Mouse (Mus musculus): ENCODE results near the gene Gm49661.

The Gm49661 gene

DNA sequence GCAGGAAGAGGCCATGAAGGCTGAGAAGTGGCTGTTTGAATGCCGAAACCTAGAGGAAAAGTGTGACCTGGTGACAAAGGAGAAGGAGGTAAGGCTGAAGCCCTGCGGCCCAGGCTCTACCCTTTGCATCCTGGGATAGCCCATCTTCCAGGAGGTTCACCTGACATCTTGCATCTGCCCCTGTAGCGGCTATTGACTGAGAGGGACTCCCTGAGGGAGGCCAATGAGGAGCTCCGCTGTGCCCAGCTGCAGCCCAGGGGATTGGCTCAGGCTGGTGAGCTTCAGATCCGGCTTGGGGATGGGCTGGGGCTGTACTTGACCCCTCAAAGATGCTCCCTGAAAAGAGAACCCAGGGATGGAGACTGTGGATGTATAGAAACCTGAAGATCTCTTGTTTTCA lies 27.7 kb upstream of the Gm49661 start:
- H3K27me3 ChIP-seq (ENCODE audit: insufficient read depth, low read length) = no peaks in the 10 kb centered on the region
- H3K36me3 ChIP-seq (ENCODE audit: insufficient read depth, low read length) = peaks cover 70% of the 10 kb centered on the region
- peaks cover 67% of the 10 kb centered on the region for H3K4me1 ChIP-seq (replicated peaks; ENCODE audit: low read depth, low read length)
- H3K9me3 ChIP-seq (ENCODE audit: low read length) = no peaks in the 10 kb centered on the region
- H3K4me3 ChIP-seq (replicated peaks; ENCODE audit: low read length) = 0 out of 2 replicates have a peak overlapping the region, but pooled peaks have one; percentile 59
- TF ChIP-seq CTCF (conservative IDR thresholded peaks at IDR 0.05; ENCODE audit: low read length) (no peak), NANOG (IDR thresholded peaks at IDR 0.05; ENCODE audit: borderline replicate concordance, low read length) (no peak), POU5F1 (IDR thresholded peaks at IDR 0.05; ENCODE audit: borderline replicate concordance, low read length) (no peak)

DNA sequence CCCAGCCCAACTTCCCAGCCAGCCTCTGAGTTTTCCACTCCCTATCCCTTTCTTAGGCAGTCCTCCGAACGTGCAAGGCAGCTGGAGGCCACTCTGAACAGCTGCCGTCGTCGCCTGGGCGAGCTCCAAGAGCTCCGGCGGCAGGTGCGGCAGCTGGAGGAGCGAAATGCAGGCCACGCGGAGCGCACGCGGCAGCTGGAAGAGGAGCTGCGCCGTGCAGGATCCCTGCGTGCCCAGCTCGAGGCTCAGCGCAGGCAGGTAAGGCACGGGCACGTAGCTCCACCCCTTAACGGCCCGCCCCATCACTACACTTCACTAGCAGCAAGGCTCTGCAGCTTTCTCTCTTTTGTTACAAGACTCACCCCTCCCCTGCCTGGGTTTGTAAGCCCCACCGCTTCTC lies 26.4 kb upstream of the Gm49661 start:
- no peak for TF ChIP-seq CTCF (conservative IDR thresholded peaks at IDR 0.05; ENCODE audit: low read length)
- TF ChIP-seq POU5F1 (IDR thresholded peaks at IDR 0.05; ENCODE audit: borderline replicate concordance, low read length) = no peak
- no peak for TF ChIP-seq NANOG (IDR thresholded peaks at IDR 0.05; ENCODE audit: borderline replicate concordance, low read length)
- Histone ChIP-seq H3K27me3 (ENCODE audit: insufficient read depth, low read length) (no peaks in the 10 kb centered on the region), H3K4me1 (replicated peaks; ENCODE audit: low read depth, low read length) (peaks cover 68% of the 10 kb centered on the region), H3K4me3 (replicated peaks; ENCODE audit: low read length) (peak overlapping the region; percentile 66), H3K36me3 (ENCODE audit: insufficient read depth, low read length) (peaks cover 64% of the 10 kb centered on the region), H3K9me3 (ENCODE audit: low read length) (no peaks in the 10 kb centered on the region)

DNA sequence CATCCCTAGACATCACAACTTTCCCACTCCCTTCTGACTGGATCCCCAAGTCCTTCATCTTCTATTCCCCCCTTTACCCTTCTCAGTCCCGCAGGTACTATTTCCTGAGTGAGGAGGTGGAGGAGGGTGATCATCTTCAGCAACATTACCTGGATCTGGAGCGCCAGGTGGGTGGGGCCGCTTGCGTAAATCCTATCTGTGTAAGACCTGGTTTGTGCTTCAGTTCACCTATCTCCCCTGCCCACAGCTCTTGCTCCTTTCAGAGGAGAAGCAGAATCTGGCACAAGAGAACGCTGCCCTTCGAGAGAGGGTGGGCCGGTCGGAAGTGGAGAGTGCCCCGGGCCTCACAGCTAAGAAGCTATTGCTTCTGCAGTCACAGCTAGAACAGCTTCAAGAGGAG lies 25.1 kb upstream of the Gm49661 start:
- Histone ChIP-seq H3K9me3 (ENCODE audit: low read length) (no peaks in the 10 kb centered on the region), H3K36me3 (ENCODE audit: insufficient read depth, low read length) (peaks cover 62% of the 10 kb centered on the region), H3K4me1 (replicated peaks; ENCODE audit: low read depth, low read length) (peaks cover 71% of the 10 kb centered on the region), H3K27me3 (ENCODE audit: insufficient read depth, low read length) (no peaks in the 10 kb centered on the region), H3K4me3 (replicated peaks; ENCODE audit: low read length) (no peak overlapping the region)
- TF ChIP-seq POU5F1 (IDR thresholded peaks at IDR 0.05; ENCODE audit: borderline replicate concordance, low read length) = no peak
- TF ChIP-seq CTCF (conservative IDR thresholded peaks at IDR 0.05; ENCODE audit: low read length) = no peak
- no peak for TF ChIP-seq NANOG (IDR thresholded peaks at IDR 0.05; ENCODE audit: borderline replicate concordance, low read length)

GRCm38 (mm10) chr8:84990836-84991235 lies 21.6 kb upstream of the Gm49661 start:
- H3K9me3 ChIP-seq (ENCODE audit: low read length) = no peaks in the 10 kb centered on the region
- H3K4me3 ChIP-seq (replicated peaks; ENCODE audit: low read length) = peak overlapping the region; percentile 91
- peaks cover 83% of the 10 kb centered on the region for H3K4me1 ChIP-seq (replicated peaks; ENCODE audit: low read depth, low read length)
- H3K27me3 ChIP-seq (ENCODE audit: insufficient read depth, low read length) = no peaks in the 10 kb centered on the region
- TF ChIP-seq POU5F1 (IDR thresholded peaks at IDR 0.05; ENCODE audit: borderline replicate concordance, low read length) (no peak), NANOG (IDR thresholded peaks at IDR 0.05; ENCODE audit: borderline replicate concordance, low read length) (no peak), CTCF (conservative IDR thresholded peaks at IDR 0.05; ENCODE audit: low read length) (no peak)
- H3K36me3 ChIP-seq (ENCODE audit: insufficient read depth, low read length) = peaks cover 40% of the 10 kb centered on the region

GRCm38 (mm10) chr8:84990349-84990748 lies 21.1 kb upstream of the Gm49661 start, which contains the start of gene Hook2:
Hook2 (plus strand) TSS chr8:84990603.
- Histone ChIP-seq H3K4me1 (replicated peaks; ENCODE audit: low read depth, low read length) (peaks cover 81% of the 10 kb centered on the region), H3K9me3 (ENCODE audit: low read length) (no peaks in the 10 kb centered on the region), H3K4me3 (replicated peaks; ENCODE audit: low read length) (peak within 1 kb of the TSS; percentile 91), H3K36me3 (ENCODE audit: insufficient read depth, low read length) (peaks cover 36% of the 10 kb centered on the region), H3K27me3 (ENCODE audit: insufficient read depth, low read length) (no peaks in the 10 kb centered on the region)
- TF ChIP-seq POU5F1 (IDR thresholded peaks at IDR 0.05; ENCODE audit: borderline replicate concordance, low read length) (no peak), CTCF (conservative IDR thresholded peaks at IDR 0.05; ENCODE audit: low read length) (peak; percentile 62), NANOG (IDR thresholded peaks at IDR 0.05; ENCODE audit: borderline replicate concordance, low read length) (no peak)

GRCm38 (mm10) chr8:84989810-84990209 lies 20.6 kb upstream of the Gm49661 start:
- H3K9me3 ChIP-seq (ENCODE audit: low read length) = no peaks in the 10 kb centered on the region
- H3K4me1 ChIP-seq (replicated peaks; ENCODE audit: low read depth, low read length) = peaks cover 81% of the 10 kb centered on the region
- H3K27me3 ChIP-seq (ENCODE audit: insufficient read depth, low read length) = no peaks in the 10 kb centered on the region
- H3K4me3 ChIP-seq (replicated peaks; ENCODE audit: low read length) = peak overlapping the region; percentile 91
- H3K36me3 ChIP-seq (ENCODE audit: insufficient read depth, low read length) = peaks cover 30% of the 10 kb centered on the region
- peak; percentile 89 for TF ChIP-seq CTCF (conservative IDR thresholded peaks at IDR 0.05; ENCODE audit: low read length)
- no peak for TF ChIP-seq POU5F1 (IDR thresholded peaks at IDR 0.05; ENCODE audit: borderline replicate concordance, low read length)
- TF ChIP-seq NANOG (IDR thresholded peaks at IDR 0.05; ENCODE audit: borderline replicate concordance, low read length) = no peak

- peaks cover 81% of the 10 kb centered on the region for H3K4me1 ChIP-seq (replicated peaks; ENCODE audit: low read depth, low read length)
- H3K27me3 ChIP-seq (ENCODE audit: insufficient read depth, low read length) = no peaks in the 10 kb centered on the region
- TF ChIP-seq NANOG (IDR thresholded peaks at IDR 0.05; ENCODE audit: borderline replicate concordance, low read length) = no peak
- no peak for TF ChIP-seq CTCF (conservative IDR thresholded peaks at IDR 0.05; ENCODE audit: low read length)
- no peak for TF ChIP-seq POU5F1 (IDR thresholded peaks at IDR 0.05; ENCODE audit: borderline replicate concordance, low read length)
- H3K4me3 ChIP-seq (replicated peaks; ENCODE audit: low read length) = peak overlapping the region; percentile 91
- peaks cover 25% of the 10 kb centered on the region for H3K36me3 ChIP-seq (ENCODE audit: insufficient read depth, low read length)
- H3K9me3 ChIP-seq (ENCODE audit: low read length) = no peaks in the 10 kb centered on the region
Measured at GRCm38 (mm10) chr8:84989311-84989731, 20.1 kb upstream of the Gm49661 start.

- TF ChIP-seq CTCF (conservative IDR thresholded peaks at IDR 0.05; ENCODE audit: low read length) (no peak), NANOG (IDR thresholded peaks at IDR 0.05; ENCODE audit: borderline replicate concordance, low read length) (no peak), POU5F1 (IDR thresholded peaks at IDR 0.05; ENCODE audit: borderline replicate concordance, low read length) (no peak)
- H3K27me3 ChIP-seq (ENCODE audit: insufficient read depth, low read length) = no peaks in the 10 kb centered on the region
- peak overlapping the region; percentile 91 for H3K4me3 ChIP-seq (replicated peaks; ENCODE audit: low read length)
- H3K36me3 ChIP-seq (ENCODE audit: insufficient read depth, low read length) = peaks cover 15% of the 10 kb centered on the region
- H3K9me3 ChIP-seq (ENCODE audit: low read length) = no peaks in the 10 kb centered on the region
- H3K4me1 ChIP-seq (replicated peaks; ENCODE audit: low read depth, low read length) = peaks cover 82% of the 10 kb centered on the region
Measured at GRCm38 (mm10) chr8:84987903-84988302, 18.7 kb upstream of the Gm49661 start.

GRCm38 (mm10) chr8:84987388-84987787 lies 18.2 kb upstream of the Gm49661 start:
- Histone ChIP-seq H3K4me3 (replicated peaks; ENCODE audit: low read length) (peak overlapping the region; percentile 91), H3K4me1 (replicated peaks; ENCODE audit: low read depth, low read length) (peaks cover 83% of the 10 kb centered on the region), H3K27me3 (ENCODE audit: insufficient read depth, low read length) (no peaks in the 10 kb centered on the region), H3K36me3 (ENCODE audit: insufficient read depth, low read length) (peaks cover 14% of the 10 kb centered on the region; the same call in 1 of the 2 replicates), H3K9me3 (ENCODE audit: low read length) (no peaks in the 10 kb centered on the region)
- no peak for TF ChIP-seq CTCF (conservative IDR thresholded peaks at IDR 0.05; ENCODE audit: low read length)
